Mouse (Mus musculus) mouse embryonic stem cell (cell line): ENCODE measurements around the gene Hsf2.
"Not testable (repeated sequence)": the region's sequence is repeated elsewhere in the genome, so short reads cannot be mapped to it uniquely, and the experiment has no call there.

ENCODE experiments used
- in situ Hi-C, 2 experiments: fragments of 300-500 bp; cut with MboI; formaldehyde crosslinking; loops; 1 replicate in 1 of 2; 3 replicates in 1 of 2; pipeline ENCODE4 v1.14.3; 2019 to 2020; ENCODE audit warnings: low sequenced_read_pairs in 2 of 2, low pct_unique_long_range_greater_than_20kb in 1 of 2, mixed read lengths in 1 of 2; ENCODE audit not compliant: unreplicated experiment in 1 of 2

The Hsf2 gene

DNA sequence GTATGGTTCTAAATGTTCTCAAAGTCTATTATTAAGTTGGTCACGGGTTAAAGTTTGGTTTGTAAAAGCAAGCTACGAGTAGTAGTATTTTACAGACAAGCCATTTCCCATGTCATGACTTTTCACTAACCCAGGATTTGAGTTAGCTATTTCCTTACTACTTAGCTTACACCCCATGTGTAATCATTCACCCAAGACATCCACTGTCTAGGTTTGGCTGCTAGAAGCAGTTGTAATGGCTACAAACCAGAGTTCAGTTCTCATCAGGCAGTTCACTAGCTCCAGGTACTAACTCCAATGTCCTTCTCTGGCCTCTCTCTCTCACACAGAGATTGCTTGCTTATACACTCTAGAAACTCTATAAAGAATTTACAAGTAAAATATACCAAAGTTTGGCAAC lies 28.4 kb downstream of the Hsf2 start:
- in situ Hi-C loops, result loop anchor here in 1 of 2 experiments (25.0 kb wide), 1 partner anchor 973 kb away; the partner anchor contains the start of gene Ccdc138

DNA sequence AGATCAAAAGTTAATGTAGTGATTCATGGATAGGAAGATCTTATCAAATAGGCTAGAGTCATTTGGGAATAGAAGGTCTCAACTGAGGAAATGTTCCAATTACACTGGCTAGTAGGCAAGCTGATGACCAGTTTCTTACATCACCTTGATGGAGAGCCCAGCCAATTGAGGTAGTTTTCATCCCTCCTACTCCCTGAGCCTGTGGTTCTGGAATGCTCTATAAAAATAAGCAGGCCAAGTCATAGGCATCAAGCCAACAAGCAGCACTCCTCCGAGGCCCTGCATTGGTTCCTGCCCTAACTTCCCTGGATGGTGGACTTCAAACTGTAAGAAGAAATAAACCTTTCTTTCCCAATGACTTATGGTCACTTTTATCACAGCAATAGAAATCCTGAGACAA lies 29.1 kb downstream of the Hsf2 start:
- in situ Hi-C loops, result loop anchor here in 1 of 2 experiments (25.0 kb wide), 1 partner anchor 972 kb away; the partner anchor contains the start of gene Ccdc138

DNA sequence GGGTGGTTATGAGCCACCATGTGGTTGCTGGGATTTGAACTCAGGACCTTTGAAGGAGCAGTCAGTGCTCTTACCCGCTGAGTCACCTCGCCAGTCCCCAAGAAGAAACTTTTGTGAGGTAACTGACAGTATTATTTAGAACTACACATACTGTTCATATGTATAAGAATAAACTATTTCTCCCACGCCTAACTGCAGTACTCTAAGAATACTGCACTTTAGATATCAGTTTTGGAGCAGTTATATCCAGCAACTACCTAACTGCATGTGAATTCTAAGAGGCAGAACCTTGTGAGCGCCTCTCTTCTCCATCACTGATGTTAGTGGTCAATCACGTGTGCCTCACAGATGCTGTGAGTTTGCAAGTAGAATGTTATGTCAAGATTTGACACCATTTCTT lies 40.3 kb downstream of the Hsf2 start:
- in situ Hi-C loops, result no loop called here

DNA sequence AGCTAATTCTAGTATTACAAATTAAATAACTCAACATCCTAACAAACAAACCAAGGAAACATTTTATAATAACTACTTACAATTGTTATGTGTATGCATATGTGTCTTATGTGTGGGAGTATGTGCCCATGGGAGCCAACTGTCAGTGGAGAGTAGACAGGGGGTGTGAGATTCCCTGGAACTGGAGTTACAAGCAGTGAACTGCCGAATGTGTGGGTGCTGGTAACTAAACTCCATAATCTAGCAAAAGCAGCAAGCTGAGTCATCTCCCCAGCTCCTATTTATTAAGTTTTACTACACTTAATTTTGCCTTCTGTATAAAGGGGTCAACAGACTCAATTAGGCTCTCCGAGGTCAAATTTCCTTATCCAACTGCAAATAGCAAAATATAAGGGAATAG lies 44.9 kb downstream of the Hsf2 start:
- in situ Hi-C loops, result no loop called here

DNA sequence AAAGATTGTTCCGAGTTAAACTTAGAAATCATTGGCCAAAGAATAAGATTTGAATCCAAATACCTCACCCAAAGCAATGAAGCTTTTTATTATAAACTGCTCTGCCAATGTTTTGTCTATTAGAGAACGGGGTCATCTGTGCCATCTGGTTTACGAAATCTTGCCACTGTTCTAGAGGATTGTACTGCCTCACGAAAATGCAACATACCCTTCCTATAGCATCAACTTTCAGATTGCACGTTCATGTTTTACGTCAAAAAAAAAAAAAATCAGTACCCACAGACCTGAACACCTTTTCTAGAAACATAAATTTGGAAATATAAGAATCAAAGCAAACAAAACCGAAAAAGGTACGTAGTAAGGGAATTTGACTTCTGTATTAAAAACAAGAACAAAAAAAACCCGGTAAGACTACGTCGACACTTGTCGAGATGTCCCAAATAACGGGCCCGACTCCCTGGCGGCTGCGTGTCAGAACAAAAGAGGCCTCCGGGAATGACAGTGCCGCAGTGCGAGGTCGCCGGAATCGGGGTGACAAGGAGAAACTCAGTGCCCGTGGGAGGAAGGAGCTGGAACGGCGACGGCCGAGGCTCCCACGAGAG lies 45.5 kb downstream of the Hsf2 start:
- in situ Hi-C loops, result no loop called here

DNA sequence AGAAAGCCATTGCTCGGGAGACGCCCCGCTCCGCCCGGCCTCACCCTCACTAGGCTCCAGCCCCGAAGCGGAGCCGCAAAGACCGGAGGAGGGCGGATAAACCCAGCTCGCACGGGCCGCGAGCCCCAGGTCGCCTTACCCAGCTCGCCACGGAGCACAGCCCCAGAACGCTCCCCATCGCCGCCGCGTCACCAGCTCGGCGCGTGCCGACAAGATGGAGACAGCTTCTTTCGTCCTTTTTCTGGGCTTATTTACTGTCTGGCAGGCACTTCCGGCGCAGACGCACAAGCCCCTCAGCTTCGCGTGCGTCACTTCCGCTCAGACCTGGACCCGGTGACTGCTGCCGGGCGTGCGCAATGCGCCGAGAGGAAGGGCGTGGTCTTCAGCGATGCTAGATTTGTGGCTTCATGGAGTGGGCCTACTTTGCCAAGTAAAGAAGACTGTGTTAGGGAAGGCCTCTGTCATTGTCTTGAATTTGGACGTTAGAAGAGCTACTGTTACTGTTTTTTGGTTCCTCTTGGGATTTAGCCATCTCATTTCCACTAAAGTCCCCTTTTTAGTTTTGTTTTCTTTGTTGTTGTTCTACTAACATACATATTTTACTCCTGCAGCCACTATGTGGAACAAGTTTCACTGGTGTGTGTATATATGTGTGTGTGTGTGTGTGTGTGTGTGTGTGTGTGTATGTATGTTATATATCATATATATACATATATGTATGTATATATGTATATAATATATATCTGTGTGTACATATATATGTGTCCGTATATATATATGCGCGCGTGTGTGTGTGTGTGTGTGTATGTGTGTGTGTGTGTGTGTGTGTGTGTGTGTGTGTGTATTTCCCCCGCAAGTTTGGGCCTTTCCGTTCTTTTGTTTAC lies 46.3 kb downstream of the Hsf2 start, which contains the start of gene Serinc1:
Gene Serinc1 (minus strand): TSS at position 313 of the 884 bp plus-strand sequence.
- in situ Hi-C loops, result no loop called here

DNA sequence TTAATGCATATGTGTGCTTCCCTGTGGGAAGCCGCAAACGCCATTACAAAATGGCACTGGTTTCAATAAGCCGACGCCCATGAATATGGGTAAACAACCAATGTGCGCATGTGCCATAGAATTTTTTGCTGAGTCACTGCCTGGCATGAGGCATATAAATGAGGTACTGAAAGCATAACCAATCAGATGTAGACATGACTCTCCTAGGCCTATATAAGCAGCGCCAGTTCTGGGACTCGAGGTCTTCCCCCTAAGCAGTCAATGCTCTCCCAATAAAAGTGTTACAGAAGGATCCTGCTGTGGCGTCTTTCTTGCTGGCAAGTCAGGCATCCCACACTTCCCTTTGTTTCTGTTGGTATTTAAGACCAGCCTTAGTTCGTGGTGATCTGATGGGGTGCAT lies 57.7 kb downstream of the Hsf2 start:
- in situ Hi-C loops, result not testable (repeated sequence)

DNA sequence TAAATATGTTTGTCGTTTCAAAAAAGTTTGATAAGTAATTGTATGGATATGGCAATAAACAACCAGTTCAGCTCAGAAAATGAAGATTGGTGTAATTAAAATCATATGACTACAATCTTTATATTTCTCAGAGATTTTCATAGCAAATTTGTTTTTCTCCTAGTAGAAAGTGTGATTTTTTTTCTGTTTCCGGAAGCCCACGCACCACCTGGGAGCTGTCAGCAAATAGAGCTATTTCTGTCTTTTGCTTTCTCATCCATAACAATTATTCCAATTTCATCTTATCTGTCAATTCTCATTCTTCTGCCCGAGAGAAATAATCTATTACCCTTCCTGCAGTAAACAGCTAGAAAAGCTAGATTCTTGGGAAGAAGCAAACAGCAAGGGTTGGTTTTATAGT lies 63.4 kb downstream of the Hsf2 start:
- in situ Hi-C loops, result no loop called here

DNA sequence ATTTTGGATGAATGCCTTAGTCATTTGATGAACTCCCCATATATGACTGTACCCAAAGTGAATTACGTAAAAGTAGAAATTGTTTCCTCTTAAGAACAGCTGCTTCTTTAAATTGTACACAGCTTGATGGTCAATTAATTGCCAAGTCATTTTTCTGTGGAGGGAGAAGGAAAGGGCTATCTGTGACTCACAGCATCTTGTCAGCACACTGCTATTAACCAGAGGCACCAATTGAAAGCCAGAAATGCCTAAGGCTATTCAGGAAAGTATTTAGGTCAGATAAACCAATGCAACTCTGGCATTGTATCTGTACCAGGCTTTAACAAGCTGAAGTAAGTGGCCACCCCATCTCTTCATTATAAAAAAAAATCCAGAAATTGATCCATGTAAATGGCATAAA lies 67.5 kb downstream of the Hsf2 start:
- in situ Hi-C loops, result no loop called here

DNA sequence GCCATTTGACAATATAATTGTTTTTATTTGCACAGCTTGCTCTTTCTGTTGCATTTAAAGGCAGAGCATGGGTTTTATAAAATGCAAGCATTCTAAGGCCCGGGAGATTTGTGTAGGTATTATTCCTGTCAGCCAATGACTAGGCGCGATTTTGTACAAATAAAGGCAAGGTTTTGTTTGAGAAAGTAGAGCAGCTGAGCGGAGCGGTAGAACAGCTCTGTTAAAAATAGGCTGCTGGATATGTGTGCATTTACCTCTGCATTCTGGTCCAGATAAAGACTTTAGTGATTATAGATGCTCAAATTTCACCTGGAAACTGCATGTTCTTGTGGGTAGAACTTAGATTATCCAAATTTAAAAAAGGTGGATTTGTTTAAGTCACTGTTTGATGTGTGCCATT lies 71.4 kb downstream of the Hsf2 start:
- in situ Hi-C loops, result no loop called here
